Mouse (Mus musculus) erythroblast, embryonic 14.5 days (primary cell): ENCODE data around the gene Selenon.

Experiments used
- GATA1 ChIP-seq: IDR thresholded peaks from 2 replicates; pipeline ENCODE4 v1.6.1; 2012; ENCODE audit warnings: low read length, inconsistent platforms, mixed read lengths
- TAL1 ChIP-seq: IDR thresholded peaks from 3 replicates; pipeline ENCODE4 v1.6.1; 2012; ENCODE audit warnings: low read length, inconsistent platforms, mixed read lengths

GRCm38 (mm10) chr4:134510845-134511411 is 41.0 kb downstream of the Selenon start, which contains the start of gene Aunip:
- TF ChIP-seq GATA1 (no peak), TAL1 (no peak)
